Mouse (Mus musculus) lung, embryonic 14.5 days (tissue): ENCODE results near the gene Arap1. TPM values are rescaled to one million over a fixed set of nuclear protein-coding genes. Genes with fewer than 3 reads are reported as not detected.
A peak's percentile ranks its signal among the peaks of the same experiment; 100 is the strongest.

Source experiments
- ATAC-seq: fragments of 200-750 bp; cut with Nextera tagmentation; 2 replicates; pipeline ENCODE4 v1.8.0; 2017; ENCODE audit warnings: mild to moderate bottlenecking, moderate TSS enrichment, moderate library complexity; ENCODE audit not compliant: insufficient read depth
- DNase-seq: peaks from one replicate; pipeline ENCODE4 v3.0.0-alpha.2; 2015
- H3K27ac ChIP-seq: fragments of 300-500 bp; sonication (generic); 2 replicates; pipeline ENCODE4 v1.5.1; 2014; ENCODE audit warnings: low read depth, mild to moderate bottlenecking, moderate library complexity
- H3K27me3 ChIP-seq: fragments of 300-500 bp; sonication (generic); 2 replicates; pipeline ENCODE4 v1.6.1; 2014; ENCODE audit warnings: low read length, control low read depth; ENCODE audit not compliant: insufficient read depth
- H3K36me3 ChIP-seq: fragments of 300-500 bp; sonication (generic); 2 replicates; pipeline ENCODE4 v1.6.1; 2014; ENCODE audit warnings: control low read depth; ENCODE audit not compliant: insufficient read depth
- H3K4me1 ChIP-seq: fragments of 300-500 bp; sonication (generic); 2 replicates; pipeline ENCODE4 v1.6.1; 2014; ENCODE audit warnings: antibody characterized with exemption, control low read depth; ENCODE audit not compliant: insufficient read depth
- H3K4me2 ChIP-seq: fragments of 300-500 bp; sonication (generic); 2 replicates; pipeline ENCODE4 v1.6.1; 2014; ENCODE audit warnings: mild to moderate bottlenecking
- H3K4me3 ChIP-seq: fragments of 300-500 bp; sonication (generic); 2 replicates; pipeline ENCODE4 v1.5.1; 2014; ENCODE audit warnings: low read depth, low read length
- H3K9ac ChIP-seq: fragments of 300-500 bp; sonication (generic); 2 replicates; pipeline ENCODE4 v1.6.1; 2014
- H3K9me3 ChIP-seq: fragments of 300-500 bp; sonication (generic); 2 replicates; pipeline ENCODE4 v1.6.1; 2016; ENCODE audit warnings: low read depth, low read length, control low read depth
- CTCF ChIP-seq: IDR thresholded peaks from 2 replicates; pipeline ENCODE4 v1.5.1; 2016; ENCODE audit warnings: antibody characterized with exemption, low read depth
- WGBS: fragments of 180-500 bp; shearing (Covaris S2); extraction: QIAGEN DNeasy Blood & Tissue Kit; methylation state at CpG from one replicate; pipeline ENCODE4 v1.1.7; 2014; 5-methylcytosine and 5-hydroxymethylcytosine counted together
- polyA plus RNA-seq: library from polyadenylated mRNA; unstranded; fragments of >200 nt; fragmentation: Nextera tagmentation; extraction: Ambion mirVana; gene quantifications from 2 replicates; pipeline ENCODE4 v1.2.1, GENCODE M21; 2014

Arap1 gene
- polyA plus RNA-seq, 1 experiment from 2014 or later: 122 TPM

- peak; percentile 78 for TF ChIP-seq CTCF
- Histone ChIP-seq H3K36me3 (no peaks in the 10 kb centered on the region), H3K4me2 (no peak overlapping the region), H3K27ac (no peak overlapping the region), H3K9me3 (no peaks in the 10 kb centered on the region), H3K9ac (no peak overlapping the region), H3K4me3 (no peak overlapping the region), H3K27me3 (0 out of 2 replicates have a peak, but pooled peaks cover 5% of the 10 kb centered on the region), H3K4me1 (no peaks in the 10 kb centered on the region)
- DNase-seq: peak; percentile 53
- ATAC-seq: no peak
- 4% methylated on average over 2 of the region's 2 CpGs for WGBS
These were observed 79.9 kb downstream of the Arap1 start for GRCm38 (mm10) chr7:101427736-101428135.

GRCm38 (mm10) chr7:101435038-101435437 lies 87.2 kb downstream of the Arap1 start:
- no peak overlapping the region for H3K4me3 ChIP-seq
- H3K27me3 ChIP-seq: no peaks in the 10 kb centered on the region
- no peaks in the 10 kb centered on the region for H3K4me1 ChIP-seq
- H3K9me3 ChIP-seq: no peaks in the 10 kb centered on the region
- no peak overlapping the region for H3K27ac ChIP-seq
- H3K9ac ChIP-seq: no peak overlapping the region
- no peak for DNase-seq
- no peak overlapping the region for H3K4me2 ChIP-seq
- no peak for TF ChIP-seq CTCF
- 52% methylated on average over 6 of the region's 6 CpGs for WGBS
- no peaks in the 10 kb centered on the region for H3K36me3 ChIP-seq
- ATAC-seq: no peak

GRCm38 (mm10) chr7:101437876-101438275 lies 90.0 kb downstream of the Arap1 start:
- Histone ChIP-seq H3K4me2 (no peak overlapping the region), H3K4me3 (no peak overlapping the region), H3K9ac (no peak overlapping the region), H3K36me3 (no peaks in the 10 kb centered on the region), H3K4me1 (no peaks in the 10 kb centered on the region), H3K9me3 (no peaks in the 10 kb centered on the region), H3K27ac (no peak overlapping the region), H3K27me3 (no peaks in the 10 kb centered on the region)
- 4% methylated on average over 1 of the region's 1 CpGs for WGBS
- ATAC-seq (no peak), DNase-seq (peak; percentile 84)
- TF ChIP-seq CTCF: no peak

- no peak overlapping the region for H3K27ac ChIP-seq
- no peak overlapping the region for H3K4me3 ChIP-seq
- H3K9me3 ChIP-seq: no peaks in the 10 kb centered on the region
- H3K27me3 ChIP-seq: 0 out of 2 replicates have a peak, but pooled peaks cover 3% of the 10 kb centered on the region
- DNase-seq (no peak), ATAC-seq (no peak)
- TF ChIP-seq CTCF: no peak
- no peak overlapping the region for H3K9ac ChIP-seq
- WGBS: 68% methylated on average over 10 of the region's 10 CpGs
- H3K4me1 ChIP-seq: no peaks in the 10 kb centered on the region
- no peaks in the 10 kb centered on the region for H3K36me3 ChIP-seq
- H3K4me2 ChIP-seq: no peak overlapping the region
These were observed 95.2 kb downstream of the Arap1 start for GRCm38 (mm10) chr7:101443093-101443492.

- Histone ChIP-seq H3K36me3 (no peaks in the 10 kb centered on the region), H3K4me2 (no peak overlapping the region), H3K9me3 (no peaks in the 10 kb centered on the region), H3K9ac (no peak overlapping the region), H3K4me1 (no peaks in the 10 kb centered on the region), H3K27ac (no peak overlapping the region), H3K27me3 (0 out of 2 replicates have a peak, but pooled peaks cover 3% of the 10 kb centered on the region), H3K4me3 (no peak overlapping the region)
- ATAC-seq: no peak
- 78% methylated on average over 4 of the region's 4 CpGs for WGBS
- no peak for TF ChIP-seq CTCF
- DNase-seq: no peak
These were observed 96.3 kb downstream of the Arap1 start for GRCm38 (mm10) chr7:101444211-101444610.

GRCm38 (mm10) chr7:101449855-101450254 lies 102.0 kb downstream of the Arap1 start:
- no peaks in the 10 kb centered on the region for H3K4me1 ChIP-seq
- no peak for TF ChIP-seq CTCF
- H3K9me3 ChIP-seq: no peaks in the 10 kb centered on the region
- ATAC-seq (no peak), DNase-seq (no peak)
- no peak overlapping the region for H3K27ac ChIP-seq
- peaks cover 19% of the 10 kb centered on the region; the same call in 1 of the 2 replicates for H3K27me3 ChIP-seq
- 32% methylated on average over 3 of the region's 3 CpGs for WGBS
- no peak overlapping the region for H3K4me2 ChIP-seq
- H3K36me3 ChIP-seq: no peaks in the 10 kb centered on the region
- no peak overlapping the region for H3K9ac ChIP-seq
- no peak overlapping the region for H3K4me3 ChIP-seq

- no peaks in the 10 kb centered on the region for H3K36me3 ChIP-seq
- peak overlapping the region; percentile 54 for H3K4me3 ChIP-seq
- TF ChIP-seq CTCF: peak; percentile 99
- peak overlapping the region; percentile 99 for H3K4me2 ChIP-seq
- WGBS: under 1% methylated on average over 66 of the region's 68 CpGs
- no peaks in the 10 kb centered on the region for H3K4me1 ChIP-seq
- DNase-seq: peak; percentile 93
- peak; percentile 88 for ATAC-seq
- H3K27ac ChIP-seq: no peak overlapping the region
- H3K9ac ChIP-seq: peak overlapping the region; percentile 26
- peaks cover 19% of the 10 kb centered on the region; the same call in 1 of the 2 replicates for H3K27me3 ChIP-seq
- H3K9me3 ChIP-seq: no peaks in the 10 kb centered on the region
These were observed 102.8 kb downstream of the Arap1 start for GRCm38 (mm10) chr7:101450422-101451401.
